ENCODE assay signal across 28 mouse cellular contexts in genomic region chr6:142795087-142795486, GRCm38 (mm10). TPM values are rescaled to one million over a fixed set of nuclear protein-coding genes. Genes with fewer than 3 reads are reported as not detected.
A peak's percentile ranks its signal among the peaks of the same experiment; 100 is the strongest.
DNase-seq lines count a peak whose midpoint lies in the region; ATAC-seq and TF ChIP-seq lines count a peak whose summit lies in the region.
"Had no signal": no experiment of that assay in that cellular context is flagged by ENCODE, and none has a peak within 500 bp of the region (broad histone marks: within the 10 kb centered on the region; RNA-seq: fewer than 3 reads in every experiment).

No protein-coding gene starts in this region.

- no peak overlapping the region for H3K9ac ChIP-seq in forebrain, embryonic 11.5 days (ENCODE audit: low read length)
- H3K9ac ChIP-seq in forebrain, embryonic 16.5 days (replicated peaks; ENCODE audit: low read depth, low read length) = no peak overlapping the region
- H3K9ac ChIP-seq in stomach, embryonic 15.5 days = no peak overlapping the region
- H3K9ac ChIP-seq in stomach, postnatal 0 days (ENCODE audit: low read length) = no peak overlapping the region
- no peak overlapping the region for H3K9ac ChIP-seq in intestine, embryonic 16.5 days (ENCODE audit: low read depth, low read length)
- H3K9ac ChIP-seq: embryonic facial prominence, embryonic 15.5 days; forebrain, embryonic 12.5 days; forebrain, embryonic 15.5 days; hindbrain, embryonic 13.5 days had no signal

- H3K4me1 ChIP-seq in forebrain, embryonic 11.5 days (replicated peaks; ENCODE audit: control insufficient read depth, insufficient read depth, low read length) = no peaks in the 10 kb centered on the region
- H3K4me1 ChIP-seq in forebrain, embryonic 16.5 days (replicated peaks; ENCODE audit: control insufficient read depth, insufficient read depth, low read length) = 0 out of 2 replicates have a peak, but pooled peaks cover 7% of the 10 kb centered on the region
- no peaks in the 10 kb centered on the region for H3K4me1 ChIP-seq in stomach, embryonic 15.5 days
- H3K4me1 ChIP-seq in stomach, postnatal 0 days (replicated peaks; ENCODE audit: control insufficient read depth, insufficient read depth) = no peaks in the 10 kb centered on the region
- H3K4me1 ChIP-seq in intestine, embryonic 16.5 days (ENCODE audit: control insufficient read depth, insufficient read depth, low read length) = peaks cover 17% of the 10 kb centered on the region

- H3K27me3 ChIP-seq in forebrain, embryonic 11.5 days (ENCODE audit: control insufficient read depth, insufficient read depth, low read length) = no peaks in the 10 kb centered on the region
- H3K27me3 ChIP-seq in forebrain, embryonic 16.5 days (replicated peaks; ENCODE audit: control insufficient read depth, insufficient read depth, low read length) = no peaks in the 10 kb centered on the region
- H3K27me3 ChIP-seq in stomach, embryonic 15.5 days (replicated peaks) = no peaks in the 10 kb centered on the region
- H3K27me3 ChIP-seq in stomach, postnatal 0 days (ENCODE audit: control insufficient read depth, insufficient read depth, low read length) = no peaks in the 10 kb centered on the region
- H3K27me3 ChIP-seq in intestine, embryonic 16.5 days (replicated peaks; ENCODE audit: control insufficient read depth, insufficient read depth, low read length) = no peaks in the 10 kb centered on the region
- H3K27me3 ChIP-seq: CH12.LX; embryonic facial prominence, embryonic 15.5 days; forebrain, embryonic 15.5 days; Patski had no signal

- H3K4me2 ChIP-seq in forebrain, embryonic 11.5 days (ENCODE audit: low read depth, low read length, severe bottlenecking) = no peak overlapping the region
- no peak overlapping the region for H3K4me2 ChIP-seq in forebrain, embryonic 16.5 days (ENCODE audit: low read length)
- H3K4me2 ChIP-seq in stomach, embryonic 15.5 days = no peak overlapping the region
- H3K4me2 ChIP-seq in stomach, postnatal 0 days (replicated peaks; ENCODE audit: low read depth) = no peak overlapping the region
- no peak overlapping the region for H3K4me2 ChIP-seq in intestine, embryonic 16.5 days (ENCODE audit: low read depth, low read length)
- H3K4me2 ChIP-seq: embryonic facial prominence, embryonic 15.5 days; forebrain, embryonic 12.5 days; forebrain, embryonic 15.5 days; heart, embryonic 11.5 days; hindbrain, embryonic 13.5 days had no signal

- TF ChIP-seq CTCF in stomach, postnatal 0 days (IDR thresholded peaks at IDR 0.05; ENCODE audit: low read depth) = no peak

- DNase-seq in forebrain, embryonic 11.5 days (ENCODE audit: low spot score) = peak; percentile 45
- DNase-seq in stomach, postnatal 0 days (ENCODE audit: low spot score) = no peak
- no peak for DNase-seq in embryo, embryonic 9.5 days (ENCODE audit: extremely low spot score)
- DNase-seq: adrenal gland, postnatal 10 days; adrenal gland, postnatal 36 days; B cell, adult 2 months; cerebellum, adult 11 months; cerebellum, adult 2 months; cerebellum, adult 9-11 months; cerebellum, postnatal 25 days; gastrocnemius, postnatal 10 days; gastrocnemius, postnatal 36 days; kidney, adult 18-20 months had no signal

- ATAC-seq in forebrain, embryonic 11.5 days (replicated peaks; ENCODE audit: low FRiP score) = no peak
- ATAC-seq in forebrain, embryonic 16.5 days = no peak
- no peak for ATAC-seq in stomach, embryonic 15.5 days (ENCODE audit: insufficient read depth, low FRiP score, low read depth)
- no peak for ATAC-seq in stomach, postnatal 0 days (ENCODE audit: low FRiP score, low TSS enrichment)
- no peak for ATAC-seq in intestine, embryonic 16.5 days
- ATAC-seq: forebrain, embryonic 15.5 days; hindbrain, embryonic 16.5 days; Patski had no signal

- 91% methylated on average over 9 of the region's 9 CpGs for WGBS in forebrain, embryonic 11.5 days
- 94% methylated on average over 9 of the region's 9 CpGs for WGBS in forebrain, embryonic 16.5 days
- WGBS in stomach, embryonic 15.5 days = 54% methylated on average over 9 of the region's 9 CpGs
- WGBS in stomach, postnatal 0 days = 61% methylated on average over 9 of the region's 9 CpGs
- 59% methylated on average over 9 of the region's 9 CpGs for WGBS in intestine, embryonic 16.5 days

- H3K9me3 ChIP-seq in forebrain, embryonic 11.5 days (ENCODE audit: control insufficient read depth, low read length) = no peaks in the 10 kb centered on the region
- no peaks in the 10 kb centered on the region for H3K9me3 ChIP-seq in forebrain, embryonic 16.5 days (ENCODE audit: control insufficient read depth, low read length)
- no peaks in the 10 kb centered on the region for H3K9me3 ChIP-seq in stomach, embryonic 15.5 days
- no peaks in the 10 kb centered on the region for H3K9me3 ChIP-seq in stomach, postnatal 0 days (ENCODE audit: control insufficient read depth, low read length)
- no peaks in the 10 kb centered on the region for H3K9me3 ChIP-seq in intestine, embryonic 16.5 days (ENCODE audit: control insufficient read depth, low read length)
- H3K9me3 ChIP-seq: embryonic facial prominence, embryonic 15.5 days; forebrain, embryonic 12.5 days; forebrain, embryonic 15.5 days; G1E; hindbrain, embryonic 10.5 days; hindbrain, embryonic 13.5 days had no signal

- H3K4me3 ChIP-seq in forebrain, embryonic 11.5 days (ENCODE audit: low read depth, low read length) = no peak overlapping the region
- H3K4me3 ChIP-seq in forebrain, embryonic 16.5 days (replicated peaks; ENCODE audit: low read length) = no peak overlapping the region
- no peak overlapping the region for H3K4me3 ChIP-seq in stomach, embryonic 15.5 days (replicated peaks)
- H3K4me3 ChIP-seq in stomach, postnatal 0 days (ENCODE audit: low read depth, low read length) = no peak overlapping the region
- H3K4me3 ChIP-seq in intestine, embryonic 16.5 days (ENCODE audit: low read length) = no peak overlapping the region
- H3K4me3 ChIP-seq: embryonic facial prominence, embryonic 15.5 days; forebrain, embryonic 12.5 days; forebrain, embryonic 15.5 days; hindbrain, embryonic 10.5 days; hindbrain, embryonic 13.5 days had no signal

- no peak overlapping the region for H3K27ac ChIP-seq in forebrain, embryonic 11.5 days (ENCODE audit: low read depth, low read length)
- no peak overlapping the region for H3K27ac ChIP-seq in forebrain, embryonic 16.5 days (ENCODE audit: low read length)
- peak overlapping the region; percentile 37; the same call in 1 of the 2 replicates for H3K27ac ChIP-seq in stomach, embryonic 15.5 days
- H3K27ac ChIP-seq in stomach, postnatal 0 days (replicated peaks) = no peak overlapping the region
- peak overlapping the region; percentile 62 for H3K27ac ChIP-seq in intestine, embryonic 16.5 days (ENCODE audit: low read length)
- H3K27ac ChIP-seq: embryonic facial prominence, embryonic 15.5 days; forebrain, embryonic 12.5 days; forebrain, embryonic 15.5 days; hindbrain, embryonic 10.5 days; hindbrain, embryonic 13.5 days had no signal

- TF ChIP-seq EP300 in stomach, postnatal 0 days (optimal IDR thresholded peaks at IDR 0.05) = no peak

- H3K36me3 ChIP-seq in forebrain, embryonic 11.5 days (ENCODE audit: control insufficient read depth, insufficient read depth, low read length) = no peaks in the 10 kb centered on the region
- H3K36me3 ChIP-seq in forebrain, embryonic 16.5 days (ENCODE audit: control insufficient read depth, insufficient read depth) = no peaks in the 10 kb centered on the region
- H3K36me3 ChIP-seq in stomach, embryonic 15.5 days = no peaks in the 10 kb centered on the region
- no peaks in the 10 kb centered on the region for H3K36me3 ChIP-seq in stomach, postnatal 0 days (ENCODE audit: control insufficient read depth, insufficient read depth, low read length)
- no peaks in the 10 kb centered on the region for H3K36me3 ChIP-seq in intestine, embryonic 16.5 days (ENCODE audit: control insufficient read depth, insufficient read depth, low read length)
- H3K36me3 ChIP-seq: embryonic facial prominence, embryonic 15.5 days; forebrain, embryonic 12.5 days; forebrain, embryonic 15.5 days; G1E; hindbrain, embryonic 10.5 days; hindbrain, embryonic 13.5 days had no signal

RNA-seq across cellular contexts. Expression of gene Sult6b2, which starts 9.2 kb away (rescaled TPM):
- polyA plus RNA-seq in forebrain, embryonic 11.5 days (2014; fragmentation: Nextera tagmentation; extraction: Ambion mirVana) = 0.29 TPM in 1 of 2 replicates, not detected in the other
- 0.11 and 0.28 TPM in 2 replicates for polyA plus RNA-seq in forebrain, embryonic 16.5 days (2015; fragmentation: Nextera tagmentation; extraction: Ambion mirVana)
- 0.54 and 2.4 TPM in 2 replicates for polyA plus RNA-seq in stomach, embryonic 15.5 days (2015; fragmentation: Nextera tagmentation; extraction: Ambion mirVana)
- polyA plus RNA-seq in stomach, postnatal 0 days (2015; fragmentation: Nextera tagmentation; extraction: Ambion mirVana) = not detected in 2 replicates
- 49.8 and 76.7 TPM in 2 replicates for polyA plus RNA-seq in intestine, embryonic 16.5 days (2015; fragmentation: Nextera tagmentation; extraction: Ambion mirVana)
- polyA plus RNA-seq: embryonic facial prominence, embryonic 11.5 days; embryonic facial prominence, embryonic 15.5 days; G1E; heart, postnatal 0 days had no signal

RNA-seq across cellular contexts. Expression of gene Cmas, which starts 38.6 kb away (rescaled TPM):
- polyA plus RNA-seq in forebrain, embryonic 11.5 days (2014; fragmentation: Nextera tagmentation; extraction: Ambion mirVana) = 103 and 109 TPM in 2 replicates
- polyA plus RNA-seq in forebrain, embryonic 16.5 days (2015; fragmentation: Nextera tagmentation; extraction: Ambion mirVana) = 139 and 150 TPM in 2 replicates
- polyA plus RNA-seq in stomach, embryonic 15.5 days (2015; fragmentation: Nextera tagmentation; extraction: Ambion mirVana) = 100 and 104 TPM in 2 replicates
- polyA plus RNA-seq in stomach, postnatal 0 days (2015; fragmentation: Nextera tagmentation; extraction: Ambion mirVana) = 79.5 and 80.7 TPM in 2 replicates
- polyA plus RNA-seq in intestine, embryonic 16.5 days (2015; fragmentation: Nextera tagmentation; extraction: Ambion mirVana) = 145 and 153 TPM in 2 replicates

Comparison
In these comparisons a context has a peak if more than half of its experiments do, and no peak if none do; other contexts are left out.
1. H3K27ac ChIP-seq: peak in stomach, embryonic 15.5 days (single experiment) and intestine, embryonic 16.5 days (single experiment); none in forebrain, embryonic 11.5 days (single experiment), forebrain, embryonic 16.5 days (single experiment) and stomach, postnatal 0 days (single experiment).
2. RNA of gene Sult6b2, which starts 9.2 kb away (polyA plus RNA-seq): 49.8 to 76.7 TPM in intestine, embryonic 16.5 days; 0.54 to 2.4 TPM in stomach, embryonic 15.5 days, 0.29 TPM in forebrain, embryonic 11.5 days, 0.11 to 0.28 TPM in forebrain, embryonic 16.5 days and not detected in stomach, postnatal 0 days; every median in the first group is over 10 times any median in the second.